Mouse (Mus musculus): ENCODE data around the gene Sec31a. TPM values are rescaled to one million over a fixed set of nuclear protein-coding genes. Genes with fewer than 3 reads are reported as not detected.

The Sec31a gene
- polyA plus RNA-seq, 1 experiment: 208 TPM

DNA sequence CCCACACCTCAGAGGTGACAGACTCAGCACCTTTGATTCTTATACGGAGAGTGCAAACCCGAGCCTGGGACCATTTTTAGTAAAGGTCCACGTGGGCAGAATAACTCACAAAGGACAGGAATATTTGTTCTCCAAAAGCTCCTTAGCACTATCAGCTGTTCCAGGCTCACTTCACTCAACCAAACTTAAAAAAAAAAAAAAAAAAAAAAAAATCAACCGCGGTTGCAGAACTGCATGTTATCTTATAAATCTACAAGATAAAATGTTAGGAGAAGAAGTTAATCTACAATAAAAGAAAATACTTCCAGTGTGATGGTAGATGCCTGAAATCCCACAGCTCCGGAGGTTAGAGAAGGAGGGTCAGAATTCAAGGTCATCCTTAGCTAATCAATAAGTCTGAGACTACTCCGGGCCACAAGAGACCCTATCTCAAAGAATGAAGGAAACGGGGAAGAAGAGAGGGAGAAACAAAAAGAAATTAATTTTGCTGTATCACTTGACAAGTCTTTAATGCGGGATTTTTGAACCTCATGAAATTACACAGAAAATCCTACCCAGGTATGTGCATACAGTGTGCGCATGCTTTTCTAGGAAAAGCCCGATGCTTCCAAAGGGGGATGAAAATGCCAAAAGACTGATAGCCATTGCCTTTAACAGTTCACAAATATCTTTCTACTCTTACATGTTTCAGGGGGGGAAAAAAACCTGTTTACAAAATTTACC lies 1.4 kb downstream of the Sec31a start:
- WGBS: 9% methylated on average over 11 of the region's 11 CpGs
- DNase-seq (ENCODE audit: low read depth, low spot score): no peak

DNA sequence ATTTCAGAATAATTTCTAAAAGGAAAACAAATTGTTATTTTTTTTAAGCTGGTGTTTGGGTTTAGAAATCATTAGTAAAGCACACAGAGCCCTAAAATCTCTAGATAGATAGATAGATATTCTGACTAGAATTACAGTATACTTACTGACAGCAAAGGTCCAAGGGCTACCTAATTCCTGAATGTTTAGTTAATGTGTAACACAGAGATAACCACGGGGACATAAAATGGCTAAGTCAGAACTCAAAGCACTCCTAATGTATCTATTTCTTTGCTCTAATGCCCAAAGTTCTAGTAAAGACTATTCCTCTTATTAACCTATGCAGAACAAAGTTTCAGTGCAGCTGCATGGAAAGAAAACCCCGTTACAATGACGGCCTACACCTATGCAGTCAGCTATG lies 3.1 kb downstream of the Sec31a start:
- WGBS: 17% methylated on average over 3 of the region's 3 CpGs
- no peak for DNase-seq (ENCODE audit: low read depth, low spot score)

DNA sequence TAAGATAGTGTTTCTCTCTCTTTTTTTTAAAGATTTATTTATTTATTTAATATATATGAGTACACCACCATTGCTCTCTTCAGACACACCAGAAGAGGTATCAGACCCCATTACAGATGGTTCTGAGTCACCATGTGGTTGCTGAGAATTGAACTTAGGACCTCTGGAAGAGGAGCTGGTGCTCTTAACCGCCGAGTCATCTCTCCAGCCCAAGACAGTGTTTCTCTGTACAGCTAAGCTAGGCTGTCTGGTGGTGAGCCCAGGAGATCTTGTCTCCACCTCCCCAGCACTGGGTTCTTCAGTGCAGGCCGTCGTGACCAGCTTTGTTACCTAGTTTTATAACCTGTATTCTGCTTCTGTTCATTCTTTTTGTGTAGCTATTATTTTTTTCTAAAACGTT lies 5.8 kb downstream of the Sec31a start:
- DNase-seq (ENCODE audit: low read depth, low spot score): no peak
- 82% methylated on average over 5 of the region's 5 CpGs for WGBS

DNA sequence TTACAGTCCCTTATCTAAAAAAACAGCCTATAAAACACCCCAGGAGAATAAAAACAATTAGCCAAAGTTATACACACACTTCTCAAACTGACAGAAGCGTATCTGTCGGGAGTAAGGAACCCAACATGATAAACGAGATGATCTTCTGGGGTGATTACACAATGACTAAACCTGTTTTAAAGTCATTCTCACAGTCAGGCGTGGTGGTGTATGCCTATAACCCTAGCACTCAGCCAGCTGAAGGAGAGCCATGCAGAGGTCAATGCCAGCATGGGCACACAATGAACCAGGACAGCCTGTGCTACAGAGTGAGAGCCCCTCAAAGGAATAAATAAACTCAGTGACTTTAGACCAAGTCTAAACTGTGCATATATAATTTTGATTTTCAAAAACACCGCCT lies 7.5 kb downstream of the Sec31a start:
- 49% methylated on average over 5 of the region's 5 CpGs for WGBS
- no peak for DNase-seq (ENCODE audit: low read depth, low spot score)

DNA sequence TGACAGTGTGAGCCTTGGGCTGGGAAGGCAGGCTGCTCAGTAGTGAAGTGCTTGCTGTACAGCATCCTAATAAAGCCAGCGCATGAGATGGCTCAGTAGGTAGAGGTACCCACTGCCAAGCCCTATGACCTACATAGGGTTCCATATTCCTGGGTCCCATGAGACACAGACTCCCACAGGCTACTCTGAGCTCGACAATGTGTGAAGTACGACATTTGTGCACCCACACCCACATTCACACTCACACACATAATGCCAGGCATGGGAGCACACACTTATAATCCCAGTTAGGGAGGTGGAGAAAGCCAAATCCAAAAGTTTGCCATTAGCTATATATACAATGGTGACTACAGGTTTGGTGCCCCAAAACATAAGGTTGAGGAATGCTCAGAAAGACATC lies 19.3 kb downstream of the Sec31a start:
- WGBS: 96% methylated on average over 3 of the region's 3 CpGs
- no peak for DNase-seq (ENCODE audit: low read depth, low spot score)

DNA sequence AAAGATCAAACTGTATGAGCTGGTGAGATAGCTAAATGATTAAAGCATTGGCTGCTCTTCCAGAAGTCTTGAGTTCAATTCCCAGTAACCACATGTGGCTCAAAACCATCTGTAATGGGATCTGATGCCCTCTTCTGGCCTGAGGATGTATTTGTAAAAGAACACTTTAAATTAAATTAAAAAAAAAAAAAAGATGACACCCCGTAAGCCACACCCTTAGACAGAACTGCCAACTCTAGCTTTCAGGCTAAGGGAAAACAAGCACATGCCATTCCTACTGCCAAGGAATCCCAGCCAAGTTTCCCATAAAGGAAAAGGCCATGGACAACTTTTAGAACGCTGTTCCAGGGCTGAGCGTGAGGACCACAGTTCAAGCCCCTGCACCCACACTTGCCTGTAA lies 22.4 kb downstream of the Sec31a start:
- no peak for DNase-seq (ENCODE audit: low read depth, low spot score)

DNA sequence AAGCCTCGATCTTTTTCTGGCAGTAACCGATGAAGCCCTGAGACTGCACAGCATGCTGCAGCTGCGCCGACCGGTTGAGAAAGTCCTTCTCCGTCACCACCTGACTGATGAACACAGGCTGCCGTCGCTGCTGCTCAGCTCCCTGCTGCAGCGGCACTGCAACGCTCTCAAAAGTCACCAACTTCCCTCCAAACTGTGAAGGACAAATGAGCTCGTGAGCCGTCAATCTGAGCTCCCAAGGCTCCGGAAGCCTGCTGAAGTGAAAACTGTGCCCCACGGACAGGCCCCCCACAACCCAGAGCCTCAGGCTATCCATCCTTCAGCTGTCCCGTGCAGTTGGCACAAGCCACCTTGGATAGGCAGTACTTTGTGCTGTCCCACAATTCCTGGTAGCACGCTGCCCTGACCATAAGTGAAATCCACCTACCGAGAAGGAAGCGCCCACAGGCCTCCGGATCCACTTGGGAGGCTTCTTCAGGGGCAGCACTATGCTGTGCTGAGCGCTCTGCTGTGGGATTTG lies 23.5 kb downstream of the Sec31a start:
- 94% methylated on average over 20 of the region's 20 CpGs for WGBS
- no peak for DNase-seq (ENCODE audit: low read depth, low spot score)

More for the DNA sequence above, 22.4 kb downstream of the Sec31a start:
- WGBS: 43% methylated on average over 3 of the region's 3 CpGs

DNA sequence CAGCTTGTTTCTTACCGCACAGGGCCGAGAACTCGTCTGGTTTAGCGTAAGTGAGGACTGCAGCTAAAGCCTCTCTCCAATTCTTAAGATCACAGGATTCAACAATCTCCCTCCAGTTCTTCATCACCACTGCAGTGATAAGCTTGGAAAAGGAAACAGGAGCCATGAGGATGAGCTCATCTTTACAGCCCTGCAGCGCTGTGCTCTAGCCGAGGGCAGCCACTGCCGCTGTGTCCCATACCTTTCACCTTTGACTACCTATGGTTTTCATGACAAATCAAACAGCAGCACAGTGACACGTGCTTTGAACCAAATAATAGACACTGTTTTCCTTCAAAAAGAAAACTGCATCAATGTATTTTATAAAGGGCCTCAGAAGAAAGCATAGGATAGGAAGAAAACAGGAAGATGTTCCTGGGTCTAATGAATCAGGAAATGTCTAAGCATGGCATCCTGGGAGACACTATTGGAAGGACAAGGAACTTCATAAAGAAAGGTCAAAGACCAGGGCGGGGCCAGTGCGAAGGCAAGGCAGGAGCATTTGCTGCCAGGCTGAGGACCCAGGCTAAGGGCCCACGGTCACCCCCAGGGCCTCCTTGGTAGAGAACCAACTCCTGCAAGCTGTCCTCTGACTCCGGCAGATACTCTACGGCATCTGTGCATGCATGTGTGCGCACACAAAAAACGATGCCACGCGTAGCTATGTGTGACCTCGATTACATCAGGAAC lies 32.1 kb downstream of the Sec31a start:
- WGBS: 74% methylated on average over 18 of the region's 18 CpGs

DNA sequence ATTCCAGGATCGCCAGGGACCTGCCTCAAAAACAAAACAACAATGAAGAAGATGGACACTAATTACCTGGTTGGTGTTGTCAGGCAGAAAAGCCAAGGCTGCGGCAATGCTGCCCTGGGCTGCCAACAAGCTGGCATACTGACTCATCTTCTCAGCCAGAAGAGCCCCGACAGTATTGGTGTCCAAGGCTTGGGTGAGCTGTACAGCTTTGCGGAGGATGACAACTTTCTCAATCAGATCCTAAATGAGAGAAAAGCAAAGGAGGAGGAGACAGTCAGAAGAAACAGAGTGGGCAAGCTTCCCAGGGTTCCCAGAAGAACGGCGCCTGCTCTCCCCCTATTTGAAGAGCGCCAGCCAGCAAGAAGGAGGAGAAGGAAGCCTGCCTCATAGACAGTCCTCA lies 34.9 kb downstream of the Sec31a start:
- no peak for DNase-seq (ENCODE audit: low read depth, low spot score)
- 88% methylated on average over 7 of the region's 7 CpGs for WGBS

More for the DNA sequence above, 32.1 kb downstream of the Sec31a start:
- no peak for DNase-seq (ENCODE audit: low read depth, low spot score)

DNA sequence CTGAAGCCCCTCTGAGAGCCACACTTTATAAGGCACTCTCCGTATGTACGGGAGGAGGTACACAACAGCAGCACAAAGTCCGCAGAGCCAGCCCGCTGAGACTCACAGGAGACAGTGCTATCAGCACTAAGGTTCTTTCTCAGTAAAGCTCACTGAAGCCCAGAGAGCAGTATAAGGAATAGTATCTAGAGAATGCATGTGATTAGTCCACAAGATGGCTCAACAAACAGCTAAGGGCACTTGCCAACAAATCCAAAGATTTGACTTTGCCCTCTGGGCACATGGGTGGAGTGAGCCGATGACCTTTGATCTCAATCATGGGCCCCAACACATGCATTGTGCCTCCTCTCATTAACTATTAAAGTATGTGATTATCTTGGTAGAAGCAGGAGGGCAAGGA lies 35.8 kb downstream of the Sec31a start:
- WGBS: 35% methylated on average over 5 of the region's 5 CpGs
- peak; percentile 72 for DNase-seq (ENCODE audit: low read depth, low spot score)

DNA sequence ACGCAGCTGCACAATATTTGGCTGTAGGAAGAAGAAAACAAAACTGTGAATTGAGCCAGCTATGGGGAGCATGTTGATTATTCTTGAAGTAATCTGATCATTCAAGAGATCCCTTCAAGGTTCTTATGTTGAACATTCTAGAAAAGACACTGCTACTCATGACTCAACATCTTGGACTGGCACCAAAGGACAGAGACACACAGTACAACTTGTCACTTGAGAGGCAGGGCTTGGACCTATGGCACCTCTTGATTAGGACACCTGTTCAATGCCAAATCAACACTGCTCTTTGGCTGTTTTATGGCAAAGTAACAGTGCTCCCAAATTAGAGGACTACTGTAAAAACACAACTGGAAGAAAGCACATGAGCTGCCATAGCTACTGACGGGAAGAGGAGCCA lies 37.1 kb downstream of the Sec31a start:
- DNase-seq (ENCODE audit: low read depth, low spot score): no peak
- whole genome bisulfite sequencing: 83% methylated on average over 2 of the region's 2 CpGs

DNA sequence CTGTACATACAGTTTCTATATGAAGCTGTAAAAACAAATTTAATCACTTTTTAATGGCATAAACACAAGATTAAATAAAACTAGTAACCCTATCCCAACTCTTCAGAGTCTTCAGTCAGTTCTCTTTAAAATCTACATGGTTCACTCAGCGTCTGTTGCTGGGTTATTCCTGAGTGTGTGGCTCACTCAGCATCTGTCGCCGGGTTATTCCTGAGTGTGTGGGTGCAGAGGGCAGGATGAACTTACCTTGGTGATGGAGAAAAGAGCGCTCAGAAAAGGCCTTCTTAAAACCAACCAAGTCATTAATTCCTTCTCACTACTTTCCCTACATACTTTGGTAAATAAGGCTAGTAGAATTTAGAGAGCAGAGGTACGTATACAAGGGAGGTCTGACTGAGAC lies 37.8 kb downstream of the Sec31a start:
- no peak for DNase-seq (ENCODE audit: low read depth, low spot score)
- 96% methylated on average over 5 of the region's 5 CpGs for WGBS

DNA sequence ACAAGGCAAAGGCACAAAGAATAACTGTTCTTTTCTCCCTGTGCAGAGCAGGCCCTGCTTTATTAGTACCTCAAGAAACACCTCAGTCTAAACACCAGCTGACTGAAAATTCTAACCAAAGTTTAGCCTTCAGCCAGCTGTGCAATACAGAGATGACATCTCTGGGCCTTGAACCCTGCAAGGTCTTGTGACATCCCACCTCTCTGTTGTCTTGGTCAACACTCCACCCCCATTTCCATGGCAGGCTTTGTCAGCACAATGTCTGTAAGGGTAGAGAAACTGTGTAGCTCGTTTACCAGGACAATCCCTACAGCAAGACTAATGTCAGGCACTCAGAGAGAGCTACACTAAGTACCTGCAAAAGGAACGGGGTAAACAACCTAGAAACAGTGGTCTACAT lies 38.7 kb downstream of the Sec31a start:
- DNase-seq (ENCODE audit: low read depth, low spot score): no peak
- 68% methylated on average over 2 of the region's 2 CpGs for WGBS

DNA sequence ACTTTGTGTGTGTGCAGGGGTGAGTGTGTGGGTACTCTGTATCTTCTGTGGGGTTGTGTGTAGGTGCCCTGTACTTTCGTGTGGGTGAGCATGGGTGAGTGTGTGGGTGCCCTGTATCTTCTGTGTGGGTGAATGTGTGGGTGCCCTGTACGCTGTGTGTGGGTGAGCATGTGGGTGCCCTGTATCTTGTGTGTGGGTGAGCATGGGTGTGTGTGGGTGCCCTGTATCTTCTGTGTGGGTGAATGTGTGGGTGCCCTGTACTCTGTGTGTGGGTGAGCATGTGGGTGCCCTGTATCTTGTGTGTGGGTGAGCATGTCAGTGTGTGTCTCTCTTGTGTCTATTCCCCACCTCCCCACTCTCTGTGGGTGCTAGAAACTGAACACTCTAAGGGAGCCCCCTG lies 41.3 kb downstream of the Sec31a start:
- DNase-seq (ENCODE audit: low read depth, low spot score): no peak
- 78% methylated on average over 2 of the region's 2 CpGs for WGBS

DNA sequence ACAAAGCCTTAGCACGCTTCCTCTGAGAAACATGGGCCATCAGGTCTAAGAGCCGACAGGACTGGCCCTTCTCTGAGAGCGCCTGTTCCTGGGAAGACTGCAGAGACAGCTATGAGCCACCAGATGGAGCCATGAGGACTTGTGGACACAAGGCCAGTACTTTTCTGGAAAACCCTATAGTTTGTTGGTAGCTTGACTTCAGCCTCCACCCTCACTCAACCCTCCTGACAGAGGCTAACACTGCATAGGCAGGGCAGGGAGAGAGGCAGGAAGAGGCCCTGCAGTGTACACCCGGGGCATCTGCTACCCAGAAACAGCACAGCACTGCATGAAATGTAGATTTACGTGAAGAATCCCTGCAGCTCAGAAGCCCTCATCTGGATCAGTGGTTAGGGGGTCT lies 42.1 kb downstream of the Sec31a start:
- WGBS: 35% methylated on average over 5 of the region's 5 CpGs
- DNase-seq (ENCODE audit: low read depth, low spot score): no peak

DNA sequence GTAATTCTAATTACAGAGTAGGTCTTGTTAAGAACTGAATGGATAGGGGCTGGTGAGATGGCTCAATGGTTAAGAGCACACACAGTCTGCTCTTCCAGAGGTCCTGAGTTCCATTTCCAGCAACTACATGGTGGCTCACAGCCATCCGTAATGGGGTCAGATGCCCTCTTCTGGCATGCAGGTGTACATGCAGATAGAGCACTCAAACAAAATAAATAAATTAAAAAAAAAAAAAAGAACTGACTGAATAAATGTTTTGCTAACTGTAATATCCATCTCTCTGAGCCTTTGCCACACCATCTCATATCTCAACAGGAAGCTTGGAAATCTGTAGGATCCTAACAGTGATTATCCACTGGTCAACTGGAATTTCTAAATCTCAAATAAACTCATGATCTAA lies 45.1 kb downstream of the Sec31a start:
- WGBS: 32% methylated on average over 1 of the region's 1 CpGs
- DNase-seq (ENCODE audit: low read depth, low spot score): no peak

DNA sequence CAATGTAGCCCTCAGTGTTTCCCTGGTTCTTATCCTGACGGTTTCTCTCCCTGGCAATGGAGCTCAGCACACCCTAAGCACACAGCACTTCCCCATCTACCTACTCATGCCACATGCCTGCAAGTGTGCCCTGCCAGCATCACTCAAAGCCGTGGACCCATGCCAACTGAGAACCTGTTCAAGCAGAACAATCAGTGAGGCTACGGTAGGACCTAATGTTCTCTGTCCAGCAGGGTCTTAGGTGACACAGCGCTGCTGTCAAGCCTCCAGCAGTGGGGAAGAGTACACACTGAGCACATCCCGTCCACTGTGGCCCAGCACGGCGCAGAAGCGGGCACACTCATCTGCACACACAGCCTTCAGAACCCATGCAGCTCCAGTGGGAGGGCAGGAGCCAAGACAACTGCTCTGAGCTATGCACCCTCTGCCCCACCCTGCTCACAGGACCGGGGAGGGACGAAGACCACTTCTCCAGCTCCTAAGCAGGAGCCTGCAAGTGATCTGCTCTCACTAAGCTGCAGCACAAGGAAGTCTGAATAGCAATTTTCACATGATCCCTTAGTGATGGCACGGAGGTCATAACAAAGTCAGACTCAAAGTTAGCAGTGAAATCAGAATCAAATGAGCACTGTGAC lies 46.1 kb downstream of the Sec31a start:
- no peak for DNase-seq (ENCODE audit: low read depth, low spot score)
- 81% methylated on average over 11 of the region's 11 CpGs for WGBS

DNA sequence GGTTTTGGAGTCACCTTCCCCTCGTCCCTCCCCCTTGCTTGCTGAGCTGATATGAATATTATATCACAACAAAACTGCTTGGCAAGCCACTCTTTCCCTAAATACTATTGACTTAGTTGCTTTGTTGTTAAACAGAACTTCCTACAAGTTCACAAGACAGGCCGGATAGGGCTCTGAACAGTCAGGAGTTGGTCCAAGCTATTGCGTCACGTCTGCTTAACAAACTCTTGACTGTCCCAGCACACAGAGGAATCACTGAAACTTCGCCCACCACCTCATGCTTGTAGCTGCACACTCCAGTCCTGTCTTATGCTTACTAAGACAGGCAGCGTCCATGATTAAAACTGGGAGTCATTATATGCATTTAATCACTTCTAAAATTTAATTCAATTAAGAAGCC lies 46.9 kb downstream of the Sec31a start:
- DNase-seq (ENCODE audit: low read depth, low spot score): no peak
- WGBS: 70% methylated on average over 6 of the region's 6 CpGs

DNA sequence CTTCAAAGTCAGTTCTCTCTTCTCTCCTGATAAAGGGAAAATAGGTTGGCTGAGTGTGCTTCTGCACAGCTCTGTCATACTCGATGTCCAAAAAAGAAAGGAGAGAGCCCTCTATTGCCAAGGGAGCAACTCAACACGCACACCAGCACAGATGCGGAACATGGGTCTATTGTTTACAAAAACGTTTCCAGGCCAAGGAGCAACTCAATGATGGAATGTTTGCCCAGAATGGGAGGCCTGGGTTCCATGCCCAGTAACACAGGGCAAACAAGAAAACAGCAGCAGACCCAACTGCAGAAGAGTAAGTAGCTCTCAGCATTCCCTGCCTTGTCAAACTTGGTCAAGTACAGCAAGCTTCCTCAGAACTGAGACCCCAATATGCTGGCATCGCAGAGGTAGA lies 47.5 kb downstream of the Sec31a start:
- no peak for DNase-seq (ENCODE audit: low read depth, low spot score)
- 62% methylated on average over 5 of the region's 5 CpGs for WGBS

DNA sequence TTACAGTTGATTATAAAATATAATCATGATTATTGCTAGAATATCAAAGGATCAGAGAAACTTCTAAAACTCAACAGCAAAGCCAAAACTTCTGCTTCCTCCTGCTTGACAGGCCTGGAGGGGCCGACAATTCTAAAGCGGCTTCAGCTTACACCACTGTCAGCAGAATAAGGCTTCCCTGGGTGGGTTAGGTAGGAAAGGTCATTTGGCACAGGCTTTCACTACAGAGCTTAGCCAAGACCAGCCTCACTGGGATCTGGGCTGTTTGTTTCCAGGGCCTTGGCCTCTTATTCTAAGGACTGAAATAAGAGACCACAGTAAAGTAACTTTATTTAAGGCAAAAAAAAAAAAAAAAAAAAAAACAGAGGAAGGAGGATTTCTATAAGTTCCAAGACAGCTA lies 49.0 kb downstream of the Sec31a start:
- no peak for DNase-seq (ENCODE audit: low read depth, low spot score)
- WGBS: 93% methylated on average over 2 of the region's 2 CpGs

DNA sequence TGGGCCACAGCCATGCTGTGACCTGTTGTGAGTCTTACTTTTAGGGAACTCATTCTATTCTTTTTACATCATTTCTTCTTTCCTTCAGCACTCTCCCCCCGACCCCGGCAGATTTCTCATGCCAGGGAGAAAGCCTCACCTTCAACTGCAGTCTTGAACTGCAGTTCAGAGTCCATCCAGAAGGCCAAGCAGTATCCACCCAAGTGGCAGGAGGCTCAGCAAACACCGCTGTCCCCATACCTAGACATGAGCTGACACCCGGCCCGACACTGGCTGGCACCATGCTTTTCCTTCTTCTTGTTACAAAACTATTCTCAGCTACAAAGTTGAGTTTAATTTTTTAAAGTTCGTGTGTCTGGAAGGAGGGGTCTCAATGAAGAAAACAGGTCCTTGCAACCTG lies 55.7 kb downstream of the Sec31a start:
- WGBS: 67% methylated on average over 6 of the region's 6 CpGs
- no peak for DNase-seq (ENCODE audit: low read depth, low spot score)

Data from large intestine, adult 2 months (tissue).